13 mouse cellular contexts compared by ENCODE assay signal in genomic region chr2:167818799-167819198, GRCm38 (mm10).
DNase-seq lines count a peak whose midpoint lies in the region; ATAC-seq and TF ChIP-seq lines count a peak whose summit lies in the region.
"Had no signal": no experiment of that assay in that cellular context is flagged by ENCODE, and none has a peak within 500 bp of the region (broad histone marks: within the 10 kb centered on the region; RNA-seq: fewer than 3 reads in every experiment).

No protein-coding gene starts in this region.

- H3K27ac ChIP-seq in lung, embryonic 14.5 days (ENCODE audit: low read depth) = peak overlapping the region; percentile 69
- 0 out of 2 replicates have a peak overlapping the region, but pooled peaks have one; percentile 15 for H3K27ac ChIP-seq in heart, embryonic 13.5 days (replicated peaks)
- H3K27ac ChIP-seq in intestine, postnatal 0 days (ENCODE audit: low read depth, low read length) = peak overlapping the region; percentile 28; the same call in 1 of the 2 replicates
- 0 out of 2 replicates have a peak overlapping the region, but pooled peaks have one; percentile 13 for H3K27ac ChIP-seq in small intestine, adult 2 months (ENCODE audit: insufficient read depth, low read depth, low read length)

- TF ChIP-seq CTCF in lung, embryonic 14.5 days (IDR thresholded peaks at IDR 0.05; ENCODE audit: low read depth) = no peak
- TF ChIP-seq CTCF in intestine, postnatal 0 days (IDR thresholded peaks at IDR 0.05; ENCODE audit: low read depth) = no peak
- no peak for TF ChIP-seq CTCF in small intestine, adult 2 months (IDR thresholded peaks at IDR 0.05; ENCODE audit: extremely low read depth, insufficient read length, insufficient replicate concordance, low read depth, low read length)

- peaks cover 11% of the 10 kb centered on the region; the same call in 1 of the 2 replicates for H3K4me1 ChIP-seq in lung, embryonic 14.5 days (ENCODE audit: insufficient read depth)
- H3K4me1 ChIP-seq in heart, embryonic 13.5 days = peaks cover 30% of the 10 kb centered on the region
- 0 out of 2 replicates have a peak, but pooled peaks cover 7% of the 10 kb centered on the region for H3K4me1 ChIP-seq in intestine, postnatal 0 days (replicated peaks; ENCODE audit: control insufficient read depth, insufficient read depth, low read length)
- H3K4me1 ChIP-seq in small intestine, adult 2 months (ENCODE audit: control insufficient read depth, insufficient read depth, insufficient read length, low read length) = peaks cover 25% of the 10 kb centered on the region

- H3K9me3 ChIP-seq in lung, embryonic 14.5 days (ENCODE audit: low read depth, low read length) = 0 out of 2 replicates have a peak, but pooled peaks cover 3% of the 10 kb centered on the region
- H3K9me3 ChIP-seq in heart, embryonic 13.5 days = no peaks in the 10 kb centered on the region
- no peaks in the 10 kb centered on the region for H3K9me3 ChIP-seq in intestine, postnatal 0 days (ENCODE audit: control insufficient read depth)
- H3K9me3 ChIP-seq: megakaryocyte, embryonic 14.5 days had no signal

- no peak for TF ChIP-seq POLR2A in small intestine, adult 2 months (IDR thresholded peaks at IDR 0.05; ENCODE audit: low read depth, low read length)

- 0 out of 2 replicates have a peak overlapping the region, but pooled peaks have one; percentile 12 for H3K4me2 ChIP-seq in lung, embryonic 14.5 days
- no peak overlapping the region for H3K4me2 ChIP-seq in heart, embryonic 13.5 days
- no peak overlapping the region for H3K4me2 ChIP-seq in intestine, postnatal 0 days (replicated peaks; ENCODE audit: low read depth)

- ATAC-seq in lung, embryonic 14.5 days (ENCODE audit: insufficient read depth) = peak; percentile 66
- ATAC-seq in heart, embryonic 13.5 days (ENCODE audit: extremely low read depth, insufficient number of reproducible peaks, low FRiP score, low TSS enrichment) = no peak
- ATAC-seq in intestine, postnatal 0 days = no peak

- H3K27me3 ChIP-seq in lung, embryonic 14.5 days (ENCODE audit: insufficient read depth, low read length) = no peaks in the 10 kb centered on the region
- peaks cover 23% of the 10 kb centered on the region; the same call in 1 of the 2 replicates for H3K27me3 ChIP-seq in heart, embryonic 13.5 days (replicated peaks)
- no peaks in the 10 kb centered on the region for H3K27me3 ChIP-seq in intestine, postnatal 0 days (replicated peaks; ENCODE audit: control insufficient read depth, insufficient read depth, low read length)
- H3K27me3 ChIP-seq in small intestine, adult 2 months (ENCODE audit: control insufficient read depth, insufficient read depth, low read length) = no peaks in the 10 kb centered on the region

- no peaks in the 10 kb centered on the region for H3K36me3 ChIP-seq in lung, embryonic 14.5 days (ENCODE audit: insufficient read depth)
- H3K36me3 ChIP-seq in heart, embryonic 13.5 days = no peaks in the 10 kb centered on the region
- H3K36me3 ChIP-seq in intestine, postnatal 0 days (ENCODE audit: control insufficient read depth, insufficient read depth) = no peaks in the 10 kb centered on the region
- H3K36me3 ChIP-seq in small intestine, adult 2 months (ENCODE audit: control insufficient read depth, insufficient read depth, low read length) = no peaks in the 10 kb centered on the region

- DNase-seq in lung, embryonic 14.5 days = peak; percentile 87
- no peak for DNase-seq in lung, adult 18-20 months
- no peak for DNase-seq in left cerebral cortex, adult 11 months (ENCODE audit: low spot score)
- DNase-seq in urinary bladder, postnatal 25 days (ENCODE audit: low spot score) = no peak
- DNase-seq: cerebellum, adult 2 months; embryo, embryonic 11 days; layer of hippocampus, postnatal 36 days; liver; right cerebral cortex, postnatal 25 days had no signal

- H3K4me3 ChIP-seq in lung, embryonic 14.5 days (ENCODE audit: low read depth, low read length) = no peak overlapping the region
- no peak overlapping the region for H3K4me3 ChIP-seq in heart, embryonic 13.5 days
- no peak overlapping the region for H3K4me3 ChIP-seq in intestine, postnatal 0 days (ENCODE audit: low read depth, low read length)
- no peak overlapping the region for H3K4me3 ChIP-seq in small intestine, adult 2 months (ENCODE audit: low read depth, low read length)
- H3K4me3 ChIP-seq: megakaryocyte, embryonic 14.5 days had no signal

- 46% methylated on average over 10 of the region's 10 CpGs for WGBS in lung, embryonic 14.5 days
- 73% methylated on average over 10 of the region's 10 CpGs for WGBS in heart, embryonic 13.5 days
- 69% methylated on average over 10 of the region's 10 CpGs for WGBS in intestine, postnatal 0 days
- WGBS in small intestine, adult 2 months = 93% methylated on average over 10 of the region's 10 CpGs

- H3K9ac ChIP-seq in lung, embryonic 14.5 days = no peak overlapping the region
- H3K9ac ChIP-seq in heart, embryonic 13.5 days = peak overlapping the region; percentile 37; the same call in 1 of the 2 replicates
- H3K9ac ChIP-seq in intestine, postnatal 0 days (ENCODE audit: low read depth, low read length) = no peak overlapping the region

Comparison
In these comparisons a context has a peak if more than half of its experiments do, and no peak if none do; other contexts are left out.
1. H3K27ac ChIP-seq: peak in every context shown above with its lines; median percentile 69 in lung, embryonic 14.5 days; 28 in intestine, postnatal 0 days; 15 in heart, embryonic 13.5 days; 13 in small intestine, adult 2 months.